Mouse (Mus musculus): ENCODE results near the gene Sfxn1. TPM values are rescaled to one million over a fixed set of nuclear protein-coding genes. Genes with fewer than 3 reads are reported as not detected.

The Sfxn1 gene
- polyA plus RNA-seq, 1 experiment from 2014 or later, result 67.0 TPM

DNA sequence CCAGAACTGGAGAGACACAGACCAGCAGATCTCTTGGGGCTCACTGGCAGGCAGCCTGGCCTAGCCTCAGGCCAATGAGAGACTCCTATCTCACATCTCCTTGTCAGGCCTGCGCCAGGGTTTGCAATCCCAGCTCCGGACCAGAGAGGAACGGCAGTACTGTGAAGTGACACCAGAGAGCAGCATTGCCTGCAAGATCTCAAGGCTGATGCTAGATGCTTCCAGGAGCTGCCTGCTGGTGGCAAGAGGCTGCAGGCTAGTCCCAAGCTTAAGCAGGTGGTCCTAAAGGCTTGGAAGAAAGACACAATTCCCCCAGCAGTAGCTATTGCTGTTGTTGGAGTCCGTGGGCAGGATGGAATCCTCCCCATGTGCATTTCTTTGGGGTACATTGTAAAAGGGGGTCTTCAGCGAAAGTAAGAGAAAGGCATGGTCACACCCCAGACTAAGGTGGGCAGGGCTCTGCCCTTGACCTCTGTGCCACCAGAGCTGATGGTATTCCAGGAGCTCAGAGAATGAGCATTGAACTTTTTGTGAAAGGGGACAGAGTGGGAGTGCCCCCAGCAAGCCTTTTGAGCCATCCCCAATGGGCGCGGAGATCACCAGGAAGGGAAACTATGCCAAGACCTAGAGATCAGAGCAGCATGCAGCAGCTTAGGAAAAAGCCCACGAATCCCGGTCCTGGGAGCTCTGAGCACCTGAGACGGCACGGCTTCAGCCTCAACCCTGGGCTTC is 42.3 kb downstream of the Sfxn1 start:
- H3K27me3 ChIP-seq (ENCODE audit: control insufficient read depth, insufficient read depth, low read length), result no peaks in the 10 kb centered on the region
- H3K4me2 ChIP-seq (replicated peaks; ENCODE audit: low read depth, low read length), result no peak overlapping the region
- WGBS, result 55% methylated on average over 11 of the region's 11 CpGs
- H3K9ac ChIP-seq (replicated peaks; ENCODE audit: low read depth, low read length), result no peak overlapping the region
- no peak for ATAC-seq (ENCODE audit: insufficient number of reproducible peaks, insufficient read depth, low FRiP score, low read depth)
- H3K9me3 ChIP-seq (ENCODE audit: control insufficient read depth, low read depth, low read length), result no peaks in the 10 kb centered on the region
- H3K4me3 ChIP-seq (ENCODE audit: low read depth, low read length), result no peak overlapping the region
- H3K4me1 ChIP-seq (ENCODE audit: control insufficient read depth, insufficient read depth, low read length), result no peaks in the 10 kb centered on the region
- no peaks in the 10 kb centered on the region for H3K36me3 ChIP-seq (ENCODE audit: control insufficient read depth, insufficient read depth, low read length)
- no peak overlapping the region for H3K27ac ChIP-seq (ENCODE audit: low read length)

DNA sequence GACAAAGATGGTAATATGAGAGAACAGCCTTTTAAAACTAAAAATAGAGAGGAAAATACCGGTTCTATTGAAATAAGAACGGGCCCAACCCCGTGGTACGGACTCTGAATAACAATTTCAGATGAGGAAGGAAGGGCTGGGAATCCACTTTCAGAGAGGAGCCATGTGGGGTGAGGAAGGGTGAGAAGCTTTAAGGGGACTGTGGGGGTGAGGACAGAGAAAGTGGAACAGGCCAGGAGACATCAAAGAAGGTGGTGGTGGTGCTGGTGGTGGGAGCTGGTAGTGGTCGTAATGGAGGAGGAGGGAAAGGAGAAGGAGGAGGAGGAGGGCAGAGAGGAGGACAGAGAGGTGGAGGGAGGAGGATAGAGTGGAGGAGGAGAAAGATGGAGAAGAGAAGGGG is 43.3 kb downstream of the Sfxn1 start:
- Histone ChIP-seq H3K4me2 (replicated peaks; ENCODE audit: low read depth, low read length) (no peak overlapping the region), H3K4me1 (ENCODE audit: control insufficient read depth, insufficient read depth, low read length) (no peaks in the 10 kb centered on the region), H3K27ac (ENCODE audit: low read length) (no peak overlapping the region), H3K9me3 (ENCODE audit: control insufficient read depth, low read depth, low read length) (no peaks in the 10 kb centered on the region), H3K27me3 (ENCODE audit: control insufficient read depth, insufficient read depth, low read length) (no peaks in the 10 kb centered on the region), H3K4me3 (ENCODE audit: low read depth, low read length) (no peak overlapping the region), H3K9ac (replicated peaks; ENCODE audit: low read depth, low read length) (no peak overlapping the region), H3K36me3 (ENCODE audit: control insufficient read depth, insufficient read depth, low read length) (no peaks in the 10 kb centered on the region)
- WGBS, result 66% methylated on average over 5 of the region's 5 CpGs
- no peak for ATAC-seq (ENCODE audit: insufficient number of reproducible peaks, insufficient read depth, low FRiP score, low read depth)

DNA sequence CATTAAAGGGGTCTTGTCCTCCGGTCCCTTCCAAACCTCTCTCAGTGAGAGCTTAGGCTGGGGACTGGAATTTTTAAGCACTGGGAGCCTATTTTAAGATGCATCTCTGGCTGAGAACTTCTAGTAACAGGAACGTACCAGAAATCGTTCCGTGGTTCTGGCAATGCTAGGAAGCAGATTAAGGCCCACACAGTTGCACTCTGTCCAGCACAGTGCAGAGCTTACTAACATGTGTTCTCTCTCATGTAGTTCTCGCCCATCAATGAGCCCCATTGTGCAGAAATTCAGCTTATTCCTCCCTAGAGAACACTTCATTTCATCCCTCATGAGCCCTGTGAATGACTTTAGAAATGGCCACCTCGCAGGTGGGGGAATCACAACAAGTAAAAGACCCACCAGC is 44.1 kb downstream of the Sfxn1 start:
- ATAC-seq (ENCODE audit: insufficient number of reproducible peaks, insufficient read depth, low FRiP score, low read depth), result no peak
- Histone ChIP-seq H3K36me3 (ENCODE audit: control insufficient read depth, insufficient read depth, low read length) (no peaks in the 10 kb centered on the region), H3K27me3 (ENCODE audit: control insufficient read depth, insufficient read depth, low read length) (no peaks in the 10 kb centered on the region), H3K9me3 (ENCODE audit: control insufficient read depth, low read depth, low read length) (no peaks in the 10 kb centered on the region), H3K4me2 (replicated peaks; ENCODE audit: low read depth, low read length) (no peak overlapping the region), H3K4me1 (ENCODE audit: control insufficient read depth, insufficient read depth, low read length) (no peaks in the 10 kb centered on the region), H3K4me3 (ENCODE audit: low read depth, low read length) (no peak overlapping the region), H3K9ac (replicated peaks; ENCODE audit: low read depth, low read length) (no peak overlapping the region), H3K27ac (ENCODE audit: low read length) (no peak overlapping the region)
- 81% methylated on average over 6 of the region's 6 CpGs for WGBS

GRCm38 (mm10) chr13:54118355-54118754 is 46.7 kb downstream of the Sfxn1 start:
- WGBS, result 53% methylated on average over 5 of the region's 5 CpGs
- ATAC-seq (ENCODE audit: insufficient number of reproducible peaks, insufficient read depth, low FRiP score, low read depth), result no peak
- no peaks in the 10 kb centered on the region for H3K27me3 ChIP-seq (ENCODE audit: control insufficient read depth, insufficient read depth, low read length)

DNA sequence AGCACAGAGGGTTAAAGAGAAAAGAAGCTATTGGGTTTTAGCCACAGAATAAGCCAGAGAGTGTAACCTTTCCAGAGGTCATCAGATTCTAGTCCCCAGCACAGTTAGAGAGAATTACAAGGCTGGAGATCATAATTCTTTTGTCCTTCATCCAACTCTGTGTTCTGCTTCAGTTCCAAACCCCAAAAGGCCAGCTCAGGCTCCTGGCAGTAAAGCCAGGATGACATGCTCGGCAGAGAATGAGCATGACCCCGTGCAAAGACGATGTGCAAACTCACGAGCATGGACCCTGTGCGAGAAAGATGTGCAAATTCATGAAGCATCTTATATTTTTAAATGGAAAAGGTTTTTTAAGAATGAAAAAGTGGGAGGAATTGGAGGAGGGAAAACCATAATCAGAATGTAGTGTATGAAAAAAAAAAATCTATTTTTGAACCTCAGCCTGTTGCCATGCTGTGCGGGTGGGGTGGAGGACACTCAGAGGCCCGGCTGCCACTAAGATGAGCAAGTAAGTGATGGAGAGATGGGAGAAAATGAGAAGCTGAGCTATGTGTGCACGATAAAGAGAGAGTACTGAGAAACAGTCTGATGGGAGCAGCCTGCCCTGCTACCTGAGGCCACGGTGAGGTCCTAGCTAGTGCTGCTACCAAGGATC is 66.2 kb downstream of the Sfxn1 start:
- no peak overlapping the region for H3K27ac ChIP-seq (ENCODE audit: low read length)
- no peak overlapping the region for H3K4me3 ChIP-seq (ENCODE audit: low read depth, low read length)
- no peak overlapping the region for H3K9ac ChIP-seq (replicated peaks; ENCODE audit: low read depth, low read length)
- H3K4me2 ChIP-seq (replicated peaks; ENCODE audit: low read depth, low read length), result no peak overlapping the region
- no peaks in the 10 kb centered on the region for H3K9me3 ChIP-seq (ENCODE audit: control insufficient read depth, low read depth, low read length)
- no peak for ATAC-seq (ENCODE audit: insufficient number of reproducible peaks, insufficient read depth, low FRiP score, low read depth)
- no peaks in the 10 kb centered on the region for H3K27me3 ChIP-seq (ENCODE audit: control insufficient read depth, insufficient read depth, low read length)
- no peaks in the 10 kb centered on the region for H3K4me1 ChIP-seq (ENCODE audit: control insufficient read depth, insufficient read depth, low read length)
- H3K36me3 ChIP-seq (ENCODE audit: control insufficient read depth, insufficient read depth, low read length), result no peaks in the 10 kb centered on the region
- WGBS, result 83% methylated on average over 9 of the region's 9 CpGs

More at GRCm38 (mm10) chr13:54118355-54118754, 46.7 kb downstream of the Sfxn1 start:
- H3K9me3 ChIP-seq (ENCODE audit: control insufficient read depth, low read depth, low read length), result no peaks in the 10 kb centered on the region
- H3K36me3 ChIP-seq (ENCODE audit: control insufficient read depth, insufficient read depth, low read length), result no peaks in the 10 kb centered on the region
- H3K4me1 ChIP-seq (ENCODE audit: control insufficient read depth, insufficient read depth, low read length), result no peaks in the 10 kb centered on the region
- no peak overlapping the region for H3K4me2 ChIP-seq (replicated peaks; ENCODE audit: low read depth, low read length)
- no peak overlapping the region for H3K27ac ChIP-seq (ENCODE audit: low read length)
- H3K9ac ChIP-seq (replicated peaks; ENCODE audit: low read depth, low read length), result no peak overlapping the region
- H3K4me3 ChIP-seq (ENCODE audit: low read depth, low read length), result no peak overlapping the region

DNA sequence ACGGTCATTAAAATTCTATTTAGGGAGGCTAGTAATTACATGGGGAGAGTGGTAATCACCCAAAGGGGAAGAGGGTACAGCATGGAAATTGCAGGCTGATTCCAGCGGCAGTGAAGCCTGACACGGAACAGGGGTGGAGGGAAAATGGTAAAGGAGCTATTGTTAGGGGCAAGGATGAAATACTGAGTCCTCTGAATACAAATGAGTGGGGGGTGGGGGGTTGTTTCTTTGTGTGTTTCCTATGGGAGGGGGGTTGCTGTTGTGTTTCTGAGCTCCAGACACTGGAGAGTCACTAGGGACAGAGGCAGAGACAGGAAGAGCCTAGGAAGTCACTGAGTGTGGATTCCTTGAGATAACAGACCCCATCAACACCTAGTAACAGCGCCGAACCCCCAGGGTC is 72.1 kb downstream of the Sfxn1 start:
- H3K27ac ChIP-seq (ENCODE audit: low read length), result no peak overlapping the region
- H3K27me3 ChIP-seq (ENCODE audit: control insufficient read depth, insufficient read depth, low read length), result no peaks in the 10 kb centered on the region
- H3K4me2 ChIP-seq (replicated peaks; ENCODE audit: low read depth, low read length), result no peak overlapping the region
- no peak for ATAC-seq (ENCODE audit: insufficient number of reproducible peaks, insufficient read depth, low FRiP score, low read depth)
- H3K9me3 ChIP-seq (ENCODE audit: control insufficient read depth, low read depth, low read length), result no peaks in the 10 kb centered on the region
- no peak overlapping the region for H3K4me3 ChIP-seq (ENCODE audit: low read depth, low read length)
- no peaks in the 10 kb centered on the region for H3K4me1 ChIP-seq (ENCODE audit: control insufficient read depth, insufficient read depth, low read length)
- WGBS, result 54% methylated on average over 5 of the region's 5 CpGs
- H3K36me3 ChIP-seq (ENCODE audit: control insufficient read depth, insufficient read depth, low read length), result no peaks in the 10 kb centered on the region
- H3K9ac ChIP-seq (replicated peaks; ENCODE audit: low read depth, low read length), result no peak overlapping the region

DNA sequence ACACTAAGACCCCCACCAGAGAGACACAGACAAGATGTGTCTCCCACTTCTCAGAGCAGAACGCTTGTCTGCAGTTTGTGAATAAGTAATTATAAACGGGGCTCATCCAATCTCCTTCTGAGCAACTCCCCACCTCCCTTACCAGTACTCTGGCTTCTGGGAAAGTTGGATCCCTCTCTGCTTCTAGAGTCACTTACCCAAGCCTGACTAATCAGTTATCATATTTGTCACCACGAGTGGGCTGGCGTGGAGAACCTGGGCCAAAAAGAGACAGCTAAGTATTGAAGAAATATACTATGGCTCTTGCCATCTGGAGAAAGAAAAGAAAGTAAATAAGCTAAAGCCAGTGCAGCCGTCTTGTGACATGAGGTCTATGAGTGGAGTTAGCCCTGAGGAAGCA is 73.0 kb downstream of the Sfxn1 start:
- WGBS, result 66% methylated on average over 5 of the region's 5 CpGs
- H3K4me2 ChIP-seq (replicated peaks; ENCODE audit: low read depth, low read length), result no peak overlapping the region
- no peaks in the 10 kb centered on the region for H3K27me3 ChIP-seq (ENCODE audit: control insufficient read depth, insufficient read depth, low read length)
- H3K4me1 ChIP-seq (ENCODE audit: control insufficient read depth, insufficient read depth, low read length), result no peaks in the 10 kb centered on the region
- H3K36me3 ChIP-seq (ENCODE audit: control insufficient read depth, insufficient read depth, low read length), result no peaks in the 10 kb centered on the region
- no peak for ATAC-seq (ENCODE audit: insufficient number of reproducible peaks, insufficient read depth, low FRiP score, low read depth)
- no peak overlapping the region for H3K27ac ChIP-seq (ENCODE audit: low read length)
- no peak overlapping the region for H3K9ac ChIP-seq (replicated peaks; ENCODE audit: low read depth, low read length)
- no peak overlapping the region for H3K4me3 ChIP-seq (ENCODE audit: low read depth, low read length)
- no peaks in the 10 kb centered on the region for H3K9me3 ChIP-seq (ENCODE audit: control insufficient read depth, low read depth, low read length)

- 77% methylated on average over 1 of the region's 1 CpGs for WGBS
Observed at GRCm38 (mm10) chr13:54147328-54147727, 75.7 kb downstream of the Sfxn1 start.

More at GRCm38 (mm10) chr13:54147328-54147727, 75.7 kb downstream of the Sfxn1 start:
- Histone ChIP-seq H3K27me3 (ENCODE audit: control insufficient read depth, insufficient read depth, low read length) (no peaks in the 10 kb centered on the region), H3K4me3 (ENCODE audit: low read depth, low read length) (no peak overlapping the region), H3K4me2 (replicated peaks; ENCODE audit: low read depth, low read length) (no peak overlapping the region), H3K4me1 (ENCODE audit: control insufficient read depth, insufficient read depth, low read length) (no peaks in the 10 kb centered on the region), H3K9me3 (ENCODE audit: control insufficient read depth, low read depth, low read length) (no peaks in the 10 kb centered on the region), H3K36me3 (ENCODE audit: control insufficient read depth, insufficient read depth, low read length) (no peaks in the 10 kb centered on the region), H3K27ac (ENCODE audit: low read length) (no peak overlapping the region), H3K9ac (replicated peaks; ENCODE audit: low read depth, low read length) (no peak overlapping the region)
- ATAC-seq (ENCODE audit: insufficient number of reproducible peaks, insufficient read depth, low FRiP score, low read depth), result no peak

Data from stomach, embryonic 14.5 days (tissue).